Mouse (Mus musculus) liver, adult (tissue): ENCODE measurements around the gene Gm39566.

Source experiments
- GATA4 ChIP-seq: IDR thresholded peaks from 2 replicates; pipeline ENCODE4 v1.6.1; 2014; ENCODE audit warnings: mild to moderate bottlenecking, low read length; ENCODE audit not compliant: insufficient replicate concordance

Gm39566 gene

DNA sequence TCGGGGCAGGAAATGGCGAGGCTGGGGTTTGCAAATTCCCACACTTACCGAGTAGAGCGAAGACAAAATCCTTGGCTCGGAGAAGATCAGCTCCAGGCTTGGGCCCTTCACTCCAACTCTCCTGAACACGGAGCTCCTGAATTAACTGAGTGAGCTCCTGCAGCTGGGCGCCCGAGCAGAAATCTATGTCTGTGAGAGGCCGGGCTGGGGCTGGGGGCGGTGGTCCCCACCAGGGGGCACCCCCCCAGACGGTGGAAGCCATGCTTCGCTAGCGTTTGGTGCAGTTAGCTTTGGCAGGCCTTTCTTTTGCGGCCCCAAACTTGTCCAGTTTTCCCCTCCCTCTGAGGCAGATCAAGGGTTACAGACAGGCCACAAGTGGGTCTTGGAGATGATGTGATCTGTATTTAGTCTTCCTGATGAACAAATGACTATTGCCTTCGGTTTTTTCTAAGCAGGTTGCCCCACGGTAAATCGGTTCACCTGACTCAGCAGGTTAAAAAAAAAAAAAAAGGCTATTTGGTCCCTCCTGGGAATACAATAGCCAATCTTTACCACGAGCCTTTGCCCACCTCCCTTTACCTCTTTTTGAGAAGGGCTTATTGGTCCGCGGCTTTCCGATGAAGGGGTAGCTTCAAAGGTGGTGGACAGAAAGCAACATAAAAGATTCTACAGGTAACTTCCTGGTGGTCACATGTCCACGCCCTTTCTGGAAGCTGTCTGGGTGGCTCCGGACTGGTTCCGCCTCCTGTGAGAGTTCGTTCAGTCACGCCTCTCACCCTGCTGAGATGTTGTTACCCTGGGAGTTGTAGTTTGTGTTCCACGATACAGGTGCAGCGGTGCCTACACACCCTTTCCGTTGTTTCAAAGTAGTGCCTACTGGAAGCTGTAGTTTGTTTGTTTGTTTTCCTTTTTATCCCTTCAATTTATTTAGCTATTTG, 9.9 kb downstream of the Gm39566 start, which contains the start of gene Tmem102:
Tmem102 (minus strand) TSS at position 653 of the 938 bp plus-strand sequence.
- TF ChIP-seq GATA4, result no peak

- TF ChIP-seq GATA4, result no peak
Measured at GRCm38 (mm10) chr11:69804652-69804940, 10.5 kb downstream of the Gm39566 start.

GRCm38 (mm10) chr11:69803786-69804651, 11.1 kb downstream of the Gm39566 start:
- peak; percentile 12; the same call in 1 of the 2 replicates for TF ChIP-seq GATA4

- no peak for TF ChIP-seq GATA4
Measured at GRCm38 (mm10) chr11:69803328-69803727, 11.8 kb downstream of the Gm39566 start.

GRCm38 (mm10) chr11:69802648-69803105, 12.4 kb downstream of the Gm39566 start:
- TF ChIP-seq GATA4, result no peak

- no peak for TF ChIP-seq GATA4
Measured at GRCm38 (mm10) chr11:69801379-69801977, 13.6 kb downstream of the Gm39566 start, which contains the start of gene Fgf11. Fgf11 (minus strand) TSS chr11:69801857.

DNA sequence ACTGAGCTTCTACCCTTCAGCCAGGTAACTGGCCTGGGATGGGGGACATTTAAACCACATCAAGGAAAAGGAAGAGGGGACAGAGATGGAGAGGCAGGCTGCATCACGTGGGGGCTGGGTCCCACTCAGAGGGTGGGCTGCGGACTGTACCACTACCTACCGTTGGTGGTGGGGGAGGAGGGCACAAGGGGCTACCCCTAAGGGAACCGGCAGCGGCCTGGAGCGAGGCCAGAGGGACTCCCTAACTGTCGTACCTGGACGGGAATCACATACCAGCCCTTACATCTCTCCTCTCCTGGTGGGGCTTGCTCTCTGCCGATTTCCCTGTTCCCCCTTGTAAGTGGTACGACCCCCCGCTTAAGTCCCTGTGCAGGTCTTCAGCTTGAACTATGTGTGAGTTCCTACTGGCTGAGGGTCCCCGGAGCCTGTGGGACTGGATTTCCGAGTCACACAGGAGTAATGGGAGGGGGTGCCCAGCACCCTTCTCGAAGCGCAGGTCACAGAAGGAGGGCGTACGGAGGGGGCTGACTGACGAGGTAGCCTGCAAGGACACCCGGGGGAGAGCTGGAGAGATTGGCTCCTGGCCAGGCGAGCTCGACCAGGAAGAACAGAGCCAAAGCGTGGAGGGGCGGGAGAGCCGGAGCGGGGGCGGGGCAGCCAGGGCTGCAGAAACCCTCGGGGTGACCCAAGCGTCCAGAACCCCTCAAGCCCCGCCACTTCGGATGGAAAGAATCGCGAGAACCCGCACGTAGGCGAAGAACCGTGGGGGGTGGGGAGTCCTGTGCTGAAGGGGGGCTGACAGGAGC, 14.5 kb downstream of the Gm39566 start:
- no peak for TF ChIP-seq GATA4

GRCm38 (mm10) chr11:69800138-69800391, 15.0 kb downstream of the Gm39566 start:
- TF ChIP-seq GATA4, result no peak

DNA sequence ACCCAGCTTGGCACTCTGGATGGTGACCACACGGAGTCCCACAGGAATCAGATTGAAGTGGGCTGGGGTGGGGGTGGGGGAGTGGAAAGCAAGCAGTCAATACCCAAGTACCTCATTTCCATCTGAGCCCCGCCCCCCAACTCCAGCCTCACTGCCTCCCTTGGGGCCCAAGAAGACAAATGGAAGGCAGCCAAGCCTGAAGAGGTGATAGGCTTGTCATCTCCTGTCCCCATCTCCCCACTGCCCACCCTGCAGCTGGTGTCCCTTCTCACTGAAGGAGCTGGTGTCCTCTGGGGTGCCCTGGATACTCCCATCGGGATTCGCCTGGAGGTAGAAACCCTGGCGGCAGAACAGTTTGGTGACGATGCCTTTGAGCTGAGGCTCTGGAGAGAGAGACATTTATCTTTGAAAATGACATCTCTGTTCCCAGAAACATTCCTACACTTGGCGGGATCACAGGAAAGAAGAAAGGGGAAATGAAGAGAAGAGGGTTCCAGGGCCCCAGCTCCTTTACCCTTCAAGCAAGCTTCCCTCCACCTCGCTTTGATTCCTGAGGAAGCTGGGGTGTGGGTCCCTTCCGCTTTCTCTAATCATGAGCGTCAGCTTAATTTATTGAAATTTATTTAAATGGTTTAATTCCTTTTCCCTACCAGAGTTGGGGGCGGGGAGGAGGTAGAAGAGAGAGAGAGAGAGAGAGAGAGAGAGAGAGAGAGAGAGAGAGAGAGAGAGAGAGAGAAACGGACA, 15.5 kb downstream of the Gm39566 start:
- no peak for TF ChIP-seq GATA4

DNA sequence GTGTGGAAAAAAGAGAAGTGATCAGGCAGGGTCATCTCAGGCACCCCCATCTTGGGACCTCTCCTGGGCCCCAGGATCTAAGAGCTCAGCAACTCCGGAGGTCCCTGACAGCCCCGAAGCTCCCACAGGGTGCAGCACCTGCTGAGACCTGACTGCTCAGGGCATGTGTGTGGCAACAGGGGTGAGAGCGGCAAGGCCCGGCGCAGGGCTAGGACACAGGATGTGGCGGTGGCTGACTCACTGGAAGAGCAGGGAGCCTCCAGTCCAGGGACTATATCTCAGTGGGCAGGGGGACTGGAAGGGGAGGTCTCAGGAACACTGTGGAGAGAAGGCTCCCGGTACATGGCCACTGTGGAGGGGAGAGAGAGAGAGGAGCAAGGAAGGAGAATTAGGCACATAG, 17.2 kb downstream of the Gm39566 start:
- TF ChIP-seq GATA4, result no peak

- no peak for TF ChIP-seq GATA4
Measured at GRCm38 (mm10) chr11:69795983-69796435, 19.1 kb downstream of the Gm39566 start.

DNA sequence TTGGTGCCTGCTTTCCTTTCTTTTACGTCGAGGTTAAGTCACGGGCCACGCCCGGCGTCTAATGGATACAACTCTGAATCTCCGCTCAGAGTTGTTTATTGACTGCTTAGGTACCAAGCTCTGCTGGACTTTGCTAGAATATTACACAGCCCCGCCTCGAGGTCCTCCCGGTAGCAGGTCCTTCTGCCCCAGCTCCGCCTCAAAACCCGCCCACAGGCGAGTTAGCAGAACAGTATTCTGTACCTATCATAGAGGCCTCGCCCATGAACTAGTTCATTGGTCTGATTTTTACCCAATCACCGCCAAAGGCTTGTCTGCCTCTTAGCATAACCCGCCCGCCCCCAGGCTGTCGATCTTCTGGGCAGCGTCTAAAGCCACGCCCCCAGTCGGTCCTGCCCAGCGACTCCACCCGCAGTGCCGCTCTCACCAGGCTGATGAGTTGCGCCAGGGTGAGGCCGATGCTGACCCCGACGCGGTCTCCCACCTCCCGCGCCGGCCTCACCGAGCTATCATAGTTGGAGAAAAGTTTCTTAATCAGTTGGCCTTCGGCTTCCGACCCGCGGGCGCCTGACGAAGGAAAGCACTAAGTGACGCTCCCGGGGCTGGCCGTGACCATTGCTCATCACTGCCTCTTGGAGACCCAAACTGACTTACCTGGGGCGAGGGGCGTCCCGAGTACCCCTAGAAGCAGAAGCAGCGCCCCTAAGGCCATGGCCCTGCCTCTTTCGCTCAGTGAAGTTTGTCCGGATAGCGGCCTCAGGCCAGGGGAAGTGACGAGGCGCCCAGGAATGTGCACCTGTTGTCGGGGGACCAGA, 19.7 kb downstream of the Gm39566 start, which contains the start of gene Chrnb1:
Chrnb1 (minus strand) TSS at position 776 of the 815 bp plus-strand sequence.
- TF ChIP-seq GATA4, result no peak

DNA sequence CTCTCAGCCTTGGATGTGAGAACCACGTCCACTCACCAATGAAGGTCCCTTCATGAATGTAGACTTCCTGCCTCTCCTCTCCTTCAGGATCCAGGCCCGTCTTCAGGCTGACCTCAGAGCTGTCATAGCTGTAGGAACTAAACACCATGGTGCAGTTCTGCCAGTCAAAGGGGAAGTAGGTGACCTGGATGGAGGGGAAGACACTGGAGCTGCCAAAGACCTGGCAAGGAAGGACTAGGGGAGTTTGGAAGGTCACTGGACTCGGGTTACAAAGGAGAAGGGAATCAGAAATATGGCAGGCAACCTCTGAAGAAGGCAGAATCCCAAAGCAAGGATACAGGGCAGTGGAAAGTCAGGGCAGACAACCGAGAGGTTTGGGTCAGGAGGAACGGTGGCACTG, 21.7 kb downstream of the Gm39566 start:
- no peak for TF ChIP-seq GATA4
